Mouse (Mus musculus): ENCODE results near the gene Scg2.

DNA sequence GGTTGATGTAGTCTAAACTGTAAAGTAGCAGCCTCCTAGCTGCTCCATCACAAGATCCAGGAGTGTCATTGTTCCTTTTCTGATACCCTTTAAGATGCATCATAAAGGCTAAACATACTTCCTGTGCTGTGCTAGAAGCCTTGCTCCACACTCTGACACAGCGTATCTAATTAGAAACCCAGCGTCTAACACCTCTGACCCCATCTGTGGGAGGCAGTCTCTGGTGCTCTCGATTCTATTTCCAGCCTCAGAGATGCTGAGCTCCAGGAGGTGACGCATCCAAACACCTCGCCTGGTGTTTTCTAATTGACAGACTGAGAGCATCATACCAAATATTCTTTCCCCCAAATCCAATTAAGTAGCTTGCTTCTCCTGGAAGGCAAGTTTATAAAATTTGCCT, 18.6 kb upstream of the Scg2 start:
- TF ChIP-seq CTCF (IDR thresholded peaks at IDR 0.05; ENCODE audit: borderline replicate concordance, insufficient read depth, low read length): no peak
- TF ChIP-seq POLR2A (IDR thresholded peaks at IDR 0.05; ENCODE audit: low read depth, low read length): no peak

Data from embryonic fibroblast, embryonic 13.5 days (primary cell).